Comparison of ENCODE assay signal across 7 mouse cellular contexts in the genomic region with DNA sequence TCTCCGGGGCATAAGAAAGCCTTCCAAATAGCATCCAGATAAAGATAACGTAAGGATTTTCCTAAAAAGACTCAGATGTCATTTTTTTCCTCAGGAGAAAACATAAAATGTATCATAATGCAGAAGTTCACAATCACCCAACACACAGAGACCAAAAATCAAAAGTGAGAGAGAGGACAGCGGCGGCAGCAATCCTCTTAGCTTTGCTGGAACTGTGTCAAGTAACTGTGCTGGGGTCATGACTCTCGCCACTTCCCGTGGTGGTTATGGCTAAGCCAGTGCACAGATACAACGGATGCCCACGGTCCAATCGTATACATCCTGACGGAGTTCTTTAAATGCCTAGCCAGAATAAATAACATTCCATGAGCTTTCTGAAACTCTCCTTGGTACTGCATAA. TPM values are rescaled to one million over a fixed set of nuclear protein-coding genes. Genes with fewer than 3 reads are reported as not detected.
DNase-seq lines count a peak whose midpoint lies in the region; ATAC-seq and TF ChIP-seq lines count a peak whose summit lies in the region.
"Not testable (repeated sequence)": the region's sequence is repeated elsewhere in the genome, so short reads cannot be mapped to it uniquely, and the experiment has no call there.
"Had no signal": no experiment of that assay in that cellular context is flagged by ENCODE, and none has a peak within 500 bp of the region (broad histone marks: within the 10 kb centered on the region; RNA-seq: fewer than 3 reads in every experiment).

No protein-coding gene starts in this region.

- WGBS in limb, embryonic 11.5 days: 93% methylated on average over 10 of the region's 10 CpGs
- WGBS in lung, embryonic 14.5 days: 91% methylated on average over 10 of the region's 10 CpGs
- 93% methylated on average over 10 of the region's 10 CpGs for WGBS in midbrain, embryonic 11.5 days

- not testable (repeated sequence) for H3K9ac ChIP-seq in limb, embryonic 11.5 days (ENCODE audit: low read length); lung, embryonic 14.5 days; midbrain, embryonic 11.5 days (ENCODE audit: low read length)

- DNase-seq in embryo, embryonic 9.5 days (ENCODE audit: extremely low spot score): peak; percentile 20
- peak; percentile 17 for DNase-seq in gastrocnemius, adult 2 months
- peak; percentile 39 for DNase-seq in limb, embryonic 11.5 days (ENCODE audit: low spot score)
- peak; percentile 39 for DNase-seq in lung, embryonic 14.5 days
- peak; percentile 89 for DNase-seq in midbrain, embryonic 11.5 days (ENCODE audit: low spot score, missing footprints)

- H3K4me3 ChIP-seq in gastrocnemius, adult 2 months; limb, embryonic 11.5 days (ENCODE audit: low read depth, low read length); lung, embryonic 14.5 days (ENCODE audit: low read depth, low read length); midbrain, embryonic 11.5 days (ENCODE audit: low read depth, low read length); testis, adult 2 months (ENCODE audit: control insufficient read depth, low read depth, low read length): not testable (repeated sequence)

- 0 out of 2 replicates have a peak, but pooled peaks have one; percentile 11 for ATAC-seq in limb, embryonic 11.5 days (ENCODE audit: insufficient number of reproducible peaks, low FRiP score, low TSS enrichment, low read depth)
- not testable (repeated sequence) for ATAC-seq in lung, embryonic 14.5 days (ENCODE audit: insufficient read depth); midbrain, embryonic 11.5 days (ENCODE audit: low FRiP score)

- not testable (repeated sequence) for H3K36me3 ChIP-seq in limb, embryonic 11.5 days (ENCODE audit: control insufficient read depth, insufficient read depth, low read length); lung, embryonic 14.5 days (ENCODE audit: insufficient read depth); midbrain, embryonic 11.5 days (ENCODE audit: control insufficient read depth, insufficient read depth, low read length); testis, adult 2 months (ENCODE audit: control insufficient read depth, insufficient read depth, low read length)

- 0 out of 2 replicates have a peak, but pooled peaks have one; percentile 16 for TF ChIP-seq POLR2A in testis, adult 2 months (IDR thresholded peaks at IDR 0.05; ENCODE audit: control insufficient read depth, low read depth, low read length)

- not testable (repeated sequence) for H3K27ac ChIP-seq in gastrocnemius, adult 2 months; limb, embryonic 11.5 days (replicated peaks; ENCODE audit: low read depth, low read length); lung, embryonic 14.5 days (ENCODE audit: low read depth); midbrain, embryonic 11.5 days (ENCODE audit: low read depth, low read length); testis, adult 2 months (ENCODE audit: control insufficient read depth, insufficient read depth, low read depth, low read length)

- not testable (repeated sequence) for TF ChIP-seq CTCF in gastrocnemius, adult 2 months (IDR thresholded peaks at IDR 0.05); lung, embryonic 14.5 days (IDR thresholded peaks at IDR 0.05; ENCODE audit: low read depth); testis, adult 2 months (IDR thresholded peaks at IDR 0.05; ENCODE audit: control insufficient read depth, insufficient read depth, insufficient replicate concordance, low read depth, low read length)

- not testable (repeated sequence) for H3K4me2 ChIP-seq in limb, embryonic 11.5 days (ENCODE audit: low read depth, severe bottlenecking); lung, embryonic 14.5 days; midbrain, embryonic 11.5 days

- intact Hi-C loops in gastrocnemius, adult 2 months (cut with DNase I): not testable (repeated sequence)

- H3K27me3 ChIP-seq in limb, embryonic 11.5 days (ENCODE audit: control insufficient read depth, insufficient read depth, low read length); lung, embryonic 14.5 days (ENCODE audit: insufficient read depth, low read length); midbrain, embryonic 11.5 days (ENCODE audit: control insufficient read depth, insufficient read depth, low read length); testis, adult 2 months (ENCODE audit: control insufficient read depth, insufficient read depth, low read length): not testable (repeated sequence)

- H3K9me3 ChIP-seq in limb, embryonic 11.5 days (ENCODE audit: control insufficient read depth, low read length): peaks cover 14% of the 10 kb centered on the region
- H3K9me3 ChIP-seq in lung, embryonic 14.5 days (ENCODE audit: low read depth, low read length): not testable (repeated sequence)
- peaks cover 13% of the 10 kb centered on the region for H3K9me3 ChIP-seq in midbrain, embryonic 11.5 days (ENCODE audit: control insufficient read depth, low read length)

- not testable (repeated sequence) for H3K4me1 ChIP-seq in limb, embryonic 11.5 days (ENCODE audit: control insufficient read depth, insufficient read depth, low read length); lung, embryonic 14.5 days (ENCODE audit: insufficient read depth); midbrain, embryonic 11.5 days (ENCODE audit: control insufficient read depth, insufficient read depth, low read length); testis, adult 2 months (ENCODE audit: control insufficient read depth, insufficient read depth, low read length)

RNA-seq across cellular contexts. Expression of a gene that starts 3.9 kb away (rescaled TPM):
- under 1 TPM; 0.36 to 0.47 TPM for total RNA-seq in gastrocnemius, adult 2 months (2021)
- polyA plus RNA-seq in limb, embryonic 11.5 days (2014; fragmentation: Nextera tagmentation; extraction: Ambion mirVana): 0.84 and 1.4 TPM in 2 replicates
- polyA plus RNA-seq in lung, embryonic 14.5 days (2014; fragmentation: Nextera tagmentation; extraction: Ambion mirVana): 0.87 and 1.9 TPM in 2 replicates
- polyA plus RNA-seq in midbrain, embryonic 11.5 days (2014; fragmentation: Nextera tagmentation; extraction: Ambion mirVana): 1.6 and 2.0 TPM in 2 replicates
- polyA plus RNA-seq in testis, adult 2 months (2012; rRNA removed): 154 and 184 TPM in 2 replicates
- total RNA-seq: ES-E14 had no signal

RNA-seq across cellular contexts. Expression of a gene that starts 4.2 kb away (rescaled TPM):
- 10 to 100 TPM; 18.5 to 19.7 TPM for total RNA-seq in gastrocnemius, adult 2 months (2021)
- 0.92 and 1.3 TPM in 2 replicates for polyA plus RNA-seq in limb, embryonic 11.5 days (2014; fragmentation: Nextera tagmentation; extraction: Ambion mirVana)
- polyA plus RNA-seq in lung, embryonic 14.5 days (2014; fragmentation: Nextera tagmentation; extraction: Ambion mirVana): 1.5 and 2.0 TPM in 2 replicates
- polyA plus RNA-seq in midbrain, embryonic 11.5 days (2014; fragmentation: Nextera tagmentation; extraction: Ambion mirVana): 1.8 and 2.6 TPM in 2 replicates
- polyA plus RNA-seq in testis, adult 2 months (2012; rRNA removed): 302 and 309 TPM in 2 replicates

RNA-seq across cellular contexts. Expression of a gene that starts 29.5 kb away (rescaled TPM):
- total RNA-seq in gastrocnemius, adult 2 months (2021): 1 to 10 TPM; 5.7 TPM
- 89.0 and 92.8 TPM in 2 replicates for polyA plus RNA-seq in limb, embryonic 11.5 days (2014; fragmentation: Nextera tagmentation; extraction: Ambion mirVana)
- 61.5 and 63.4 TPM in 2 replicates for polyA plus RNA-seq in lung, embryonic 14.5 days (2014; fragmentation: Nextera tagmentation; extraction: Ambion mirVana)
- 78.5 and 94.7 TPM in 2 replicates for polyA plus RNA-seq in midbrain, embryonic 11.5 days (2014; fragmentation: Nextera tagmentation; extraction: Ambion mirVana)
- 19.4 and 36.1 TPM in 2 replicates for polyA plus RNA-seq in testis, adult 2 months (2012; rRNA removed)

Comparison
In these comparisons a context has a peak if more than half of its experiments do, and no peak if none do; other contexts are left out.
1. DNase-seq: peak in every context shown above with its lines; median percentile 89 in midbrain, embryonic 11.5 days; 39 in limb, embryonic 11.5 days; 39 in lung, embryonic 14.5 days; 20 in embryo, embryonic 9.5 days; 17 in gastrocnemius, adult 2 months.
2. RNA of a gene that starts 3.9 kb away (polyA plus RNA-seq): 154 to 184 TPM in testis, adult 2 months; 1.6 to 2.0 TPM in midbrain, embryonic 11.5 days, 0.84 to 1.4 TPM in limb, embryonic 11.5 days and 0.87 to 1.9 TPM in lung, embryonic 14.5 days; every median in the first group is over 10 times any median in the second.
3. RNA of a gene that starts 4.2 kb away (polyA plus RNA-seq): 302 to 309 TPM in testis, adult 2 months; 1.8 to 2.6 TPM in midbrain, embryonic 11.5 days, 1.5 to 2.0 TPM in lung, embryonic 14.5 days and 0.92 to 1.3 TPM in limb, embryonic 11.5 days; every median in the first group is over 10 times any median in the second.